Mouse (Mus musculus): Measurements from ENCODE around the gene Gpr37.

DNA sequence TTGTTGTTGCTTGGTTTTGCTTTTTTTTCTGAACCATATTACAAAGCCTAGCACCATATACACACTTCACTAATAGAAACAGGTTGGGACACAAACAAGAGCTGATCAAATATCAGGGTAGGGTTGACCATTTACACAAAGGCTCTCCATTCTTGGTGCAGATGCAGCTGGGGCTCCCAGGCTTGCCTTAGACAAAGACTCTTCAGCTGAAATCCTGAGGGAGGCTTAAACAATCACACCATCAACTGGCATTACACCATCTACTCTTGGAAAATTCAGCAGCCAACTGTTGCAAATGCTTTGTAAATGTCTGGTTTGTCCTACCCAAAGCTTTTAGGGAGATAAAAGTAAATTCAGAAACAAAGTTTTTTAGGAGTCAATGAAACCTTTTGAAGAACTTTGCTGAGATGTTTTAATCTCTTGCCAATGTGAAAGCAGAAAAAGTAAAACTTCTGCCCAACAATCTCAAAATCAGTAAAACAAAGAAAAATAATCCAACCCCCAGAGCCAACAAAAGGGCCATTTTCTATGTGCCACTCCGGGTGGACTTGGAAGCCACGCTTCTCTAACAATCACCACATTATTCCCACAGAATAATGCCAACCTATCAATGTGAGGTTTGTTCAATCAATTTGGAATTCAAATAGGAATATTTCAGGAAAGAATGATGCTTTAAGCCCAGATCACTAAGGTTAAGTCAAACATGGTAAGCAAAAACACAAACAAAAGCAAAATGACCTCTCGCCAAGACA is 30.4 kb downstream of the Gpr37 start:
- no peak for TF ChIP-seq CTCF (IDR thresholded peaks at IDR 0.05; ENCODE audit: extremely low read depth, insufficient read depth, low read length)
- no peak for TF ChIP-seq POLR2A (IDR thresholded peaks at IDR 0.05; ENCODE audit: extremely low read depth, insufficient read depth, low read length)
